Mouse (Mus musculus) kidney, postnatal 10 days (tissue): ENCODE results near the gene Gng3.
"Not testable (repeated sequence)": the region's sequence is repeated elsewhere in the genome, so short reads cannot be mapped to it uniquely, and the experiment has no call there.

ENCODE experiments used
- DNase-seq: peaks from one replicate; pipeline ENCODE4 v3.0.0; 2021; ENCODE audit warnings: mixed read lengths

Gene Gng3

DNA sequence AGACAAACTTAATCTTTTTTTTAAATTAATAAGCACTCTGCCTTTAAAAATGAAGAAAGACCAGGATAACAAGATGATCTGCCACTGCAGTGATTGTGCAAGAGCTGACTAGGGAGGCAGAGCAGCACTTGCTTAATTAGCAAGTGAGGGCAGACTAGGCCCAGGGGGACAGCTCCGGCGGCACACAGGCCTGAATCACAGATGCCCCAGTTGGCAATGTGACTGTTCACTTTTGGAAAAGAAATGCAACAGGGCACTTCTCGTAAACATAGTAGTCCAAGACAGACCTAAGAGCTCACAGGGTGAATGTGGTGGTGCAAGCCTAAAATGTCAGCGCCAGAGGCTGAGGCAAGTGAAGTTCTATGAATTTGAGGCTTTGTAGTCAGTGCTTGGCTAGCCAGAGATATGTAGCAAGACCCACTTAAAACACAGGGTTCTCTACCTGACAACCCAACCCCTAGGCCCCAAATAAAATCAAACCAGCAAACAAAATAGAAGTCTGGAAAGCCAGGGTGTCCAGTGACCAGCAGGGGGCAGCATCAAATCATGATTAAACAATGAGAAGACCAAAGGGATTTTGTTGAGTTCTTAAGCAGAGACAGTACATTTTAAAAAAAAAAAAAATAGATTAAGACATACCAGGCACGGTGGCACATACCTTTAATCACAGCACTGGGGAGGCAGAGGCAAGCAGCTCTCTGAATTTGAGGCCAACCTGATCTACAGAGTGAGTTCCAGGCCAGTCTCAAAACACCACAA lies 5.6 kb upstream of the Gng3 start:
- DNase-seq = peak; percentile 91

DNA sequence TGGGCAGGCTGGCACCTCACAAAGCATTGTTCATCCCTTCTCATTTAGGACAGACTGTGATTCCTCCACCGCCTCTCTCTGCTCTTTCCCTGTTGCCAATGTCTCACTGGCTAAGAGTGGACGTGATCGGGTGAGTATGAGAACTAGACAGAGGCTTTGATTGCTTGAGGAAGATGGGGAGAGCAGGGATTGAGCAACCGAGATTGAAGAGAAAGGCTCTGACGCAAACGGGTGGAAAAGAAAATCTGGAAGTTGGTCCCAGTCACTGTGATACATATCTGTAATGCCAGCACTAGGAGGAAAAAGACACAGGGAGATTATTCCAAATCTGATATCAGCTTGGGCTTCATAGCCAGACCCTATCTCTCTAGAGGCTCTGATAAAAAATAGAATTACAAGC lies 4.0 kb upstream of the Gng3 start:
- DNase-seq = no peak

DNA sequence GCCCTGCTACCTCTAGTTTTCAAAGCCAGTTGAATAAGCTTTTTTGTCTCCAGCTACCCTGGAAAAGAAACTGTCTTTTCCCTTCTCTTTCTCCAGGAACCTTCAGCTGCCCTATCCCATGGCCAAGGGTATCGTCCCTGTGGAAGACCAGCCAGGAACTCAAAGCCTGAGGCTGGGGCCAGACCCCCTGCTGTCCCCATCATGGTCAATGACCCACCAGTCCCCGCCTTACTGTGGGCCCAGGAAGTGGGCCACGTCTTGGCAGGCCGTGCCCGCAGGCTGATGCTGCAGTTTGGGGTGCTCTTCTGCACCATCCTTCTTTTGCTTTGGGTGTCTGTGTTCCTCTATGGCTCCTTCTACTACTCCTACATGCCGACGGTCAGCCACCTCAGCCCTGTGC lies 2.0 kb upstream of the Gng3 start:
- DNase-seq = no peak

DNA sequence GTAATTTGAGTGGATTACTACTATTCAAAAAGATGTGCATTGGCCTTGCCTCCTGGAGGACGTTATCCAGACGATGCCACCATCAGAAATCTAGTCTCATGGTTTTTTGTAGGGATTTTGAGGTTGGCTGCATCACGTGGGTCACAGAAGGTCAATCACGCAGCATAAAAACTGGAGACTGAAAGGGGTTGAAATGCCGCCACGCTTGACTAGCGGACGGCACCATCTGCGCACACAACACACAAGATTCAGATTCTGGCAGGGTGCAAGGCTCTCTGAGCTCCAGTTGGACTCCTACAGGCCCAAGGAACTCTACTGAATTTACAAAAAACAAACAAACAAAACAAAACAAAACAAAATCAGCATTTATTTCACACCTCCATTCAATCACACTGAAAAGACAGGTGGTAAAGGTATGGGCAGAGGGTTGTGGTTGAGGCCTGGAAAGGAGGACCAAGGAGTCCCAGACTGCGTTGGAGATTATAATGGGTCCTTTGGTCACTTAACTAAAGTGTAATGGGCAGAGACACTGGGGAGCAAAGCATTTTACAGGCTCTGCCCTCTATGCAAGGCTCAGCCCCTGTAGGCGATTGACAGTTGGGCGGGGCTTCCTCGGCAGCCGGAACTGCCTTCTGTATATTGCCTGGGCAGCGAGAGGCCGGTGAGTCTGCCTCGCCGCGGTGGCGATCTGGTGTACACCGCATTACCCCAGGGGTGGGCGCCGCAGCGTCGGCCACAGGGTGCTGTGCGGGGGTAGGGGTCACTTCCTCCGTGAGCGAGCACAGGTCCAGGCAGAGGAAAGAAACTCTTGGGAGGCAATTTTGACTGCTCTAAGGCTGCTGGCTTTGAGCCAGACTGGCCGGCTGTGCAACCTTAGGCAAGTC lies 1.2 kb upstream of the Gng3 start:
- peak; percentile 89 for DNase-seq

DNA sequence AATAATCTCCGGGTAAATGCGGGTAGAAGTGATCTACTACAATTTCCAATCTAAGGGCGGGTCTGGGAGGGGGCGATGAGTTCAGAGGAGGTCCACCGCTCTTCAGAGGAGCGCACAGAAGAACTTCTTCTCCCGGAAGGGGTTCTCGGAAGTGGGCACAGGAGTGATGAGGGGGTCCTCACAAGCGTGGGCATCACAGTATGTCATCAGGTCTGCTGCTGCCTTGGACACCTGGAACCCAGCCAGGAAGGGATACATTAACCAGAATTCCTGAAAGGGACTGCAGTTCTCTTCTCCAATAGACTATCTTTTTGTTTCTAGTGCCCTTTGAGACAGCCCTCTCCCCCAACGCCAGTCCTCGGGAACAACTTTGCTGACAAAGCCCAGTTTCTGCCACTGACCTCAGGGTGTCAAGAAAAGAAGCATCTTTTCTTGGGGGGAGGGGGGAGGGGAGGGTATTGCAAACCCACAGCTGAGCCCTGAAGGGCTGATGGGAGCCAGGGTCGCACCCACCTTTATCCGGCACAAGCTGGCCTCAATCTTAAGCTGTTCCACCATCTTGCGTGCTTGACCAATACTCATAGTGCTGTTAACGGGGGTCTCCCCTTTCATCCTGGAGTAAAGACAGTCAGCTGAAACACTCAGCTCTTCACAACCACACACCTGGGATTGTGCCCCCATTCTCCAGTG lies 808 bp downstream of the Gng3 start:
- peak; percentile 79 for DNase-seq

DNA sequence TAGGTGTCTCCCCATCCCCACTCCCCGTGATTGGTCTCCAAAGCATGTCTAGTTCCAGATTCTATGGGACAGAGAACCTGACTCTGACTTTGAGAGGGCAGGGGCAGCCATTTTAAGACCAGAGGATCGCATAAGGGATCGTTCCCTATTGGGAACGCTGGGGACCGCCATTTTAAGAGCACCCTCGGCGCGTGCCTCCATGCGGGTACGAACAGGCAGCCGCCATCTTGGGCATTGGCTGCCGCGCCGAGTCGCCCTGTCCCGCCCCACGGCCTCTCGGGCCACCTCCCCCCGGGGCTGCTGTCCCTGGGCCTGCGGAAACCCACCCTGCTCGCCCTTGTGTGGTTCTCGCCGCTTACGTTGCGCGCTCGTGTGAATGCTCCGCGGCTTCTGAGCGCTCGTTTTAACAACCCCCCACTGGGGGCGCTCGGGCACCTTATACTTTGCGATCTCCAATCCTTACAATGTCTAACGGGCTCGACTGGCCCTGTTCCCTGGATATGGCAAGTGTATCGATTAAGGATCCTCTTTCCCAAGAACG lies 1.7 kb downstream of the Gng3 start, which contains the start of gene Bscl2:
Gene Bscl2, plus strand, starts transcription at position 217 of the 541 bp plus-strand sequence.
- peak; percentile 90 for DNase-seq

DNA sequence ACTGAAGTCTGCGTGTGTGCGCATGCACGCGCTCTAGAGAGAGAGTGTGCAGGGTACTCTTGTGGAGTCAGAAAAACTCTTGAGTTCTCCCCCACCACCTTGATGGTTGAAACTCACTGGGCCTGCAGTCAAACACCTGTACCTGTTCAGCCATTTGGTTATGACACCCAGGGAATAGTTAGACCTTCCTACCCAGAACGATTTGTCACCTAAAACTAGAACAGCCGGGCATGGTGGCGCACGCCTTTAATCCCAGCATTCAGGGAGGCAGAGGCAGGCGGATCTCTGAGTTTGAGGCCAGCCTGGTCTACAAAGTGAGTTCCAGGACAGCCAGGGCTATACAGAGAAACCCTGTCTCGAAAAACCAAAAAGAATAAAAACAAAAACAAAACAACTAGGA lies 2.7 kb downstream of the Gng3 start:
- DNase-seq = not testable (repeated sequence)

DNA sequence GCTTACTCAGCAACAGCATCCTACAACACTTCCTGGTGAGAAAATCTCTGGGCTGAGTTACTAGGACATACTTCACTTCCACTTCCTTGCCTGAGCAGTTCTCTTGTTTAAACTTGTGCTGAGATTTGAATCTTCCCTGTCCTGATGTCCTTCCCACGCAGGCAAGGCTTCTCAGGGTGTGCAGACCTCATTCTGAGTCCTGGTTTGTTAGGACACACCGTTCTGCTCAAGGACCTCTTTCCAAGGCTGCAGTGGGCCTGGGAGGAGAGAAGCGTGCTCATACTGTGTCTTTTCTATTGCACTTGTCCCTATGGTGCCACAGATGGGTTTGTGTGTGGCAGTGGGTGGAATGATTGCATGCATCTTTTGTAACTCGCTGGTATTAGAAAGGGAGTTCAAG lies 6.0 kb downstream of the Gng3 start:
- no peak for DNase-seq

DNA sequence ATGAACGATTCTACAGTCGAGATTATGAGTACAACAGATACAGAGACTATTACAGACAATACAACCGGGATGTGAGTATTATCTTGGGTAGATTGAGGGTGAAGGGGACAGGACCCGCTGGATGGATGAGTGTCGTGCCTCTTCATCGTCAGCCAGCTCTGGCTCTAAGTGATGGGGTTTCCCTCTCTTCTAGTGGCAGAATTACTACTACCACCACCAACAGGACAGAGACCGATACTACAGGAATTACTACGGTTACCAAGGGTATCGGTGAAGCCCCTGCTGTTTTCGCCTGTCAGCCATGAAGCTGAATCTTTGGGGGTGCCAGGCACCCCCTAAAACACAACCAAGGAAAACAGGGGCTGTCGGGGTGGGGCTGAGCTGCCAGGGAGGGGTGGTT lies 7.7 kb downstream of the Gng3 start:
- DNase-seq = no peak

DNA sequence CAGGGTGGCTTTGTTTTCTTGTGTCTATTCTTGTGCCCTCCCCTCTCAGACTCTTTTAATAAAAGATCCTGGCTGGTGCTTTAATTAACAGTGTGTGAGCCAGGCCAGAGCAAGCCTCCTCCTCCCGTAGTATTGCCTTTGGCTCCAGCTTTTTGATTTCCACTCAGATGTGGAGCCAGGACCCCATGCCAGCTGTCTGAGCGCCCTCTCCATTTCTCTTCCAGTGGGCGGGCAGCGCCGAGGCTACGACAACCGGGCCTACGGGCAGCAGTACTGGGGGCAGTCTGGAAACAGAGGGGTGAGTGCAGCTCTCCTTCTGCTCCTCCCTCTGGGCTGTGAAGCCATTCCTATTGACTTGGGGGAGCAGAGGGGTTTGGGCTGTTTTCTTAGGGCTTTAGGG lies 8.3 kb downstream of the Gng3 start:
- no peak for DNase-seq

DNA sequence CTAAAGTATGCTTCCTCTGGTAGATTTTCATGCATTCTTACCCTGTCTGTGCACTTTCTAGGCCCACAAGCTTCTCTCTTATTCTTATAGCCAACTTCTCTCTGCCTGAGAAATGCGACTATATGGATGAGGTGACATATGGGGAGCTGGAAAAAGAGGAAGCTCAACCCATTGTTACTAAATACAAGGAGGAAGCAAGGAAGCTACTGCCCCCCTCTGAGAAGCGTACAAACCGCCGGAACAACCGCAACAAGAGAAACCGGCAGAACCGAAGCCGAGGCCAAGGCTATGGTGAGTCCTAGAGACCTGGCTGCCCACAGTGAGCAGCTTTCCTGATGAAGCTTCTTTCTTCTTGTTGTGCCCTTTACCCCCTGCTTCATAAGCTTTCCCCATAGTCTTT lies 9.3 kb downstream of the Gng3 start, which contains the start of gene AC129217.1:
Gene AC129217.1, plus strand, starts transcription at position 114 of the 400 bp plus-strand sequence.
- no peak for DNase-seq

DNA sequence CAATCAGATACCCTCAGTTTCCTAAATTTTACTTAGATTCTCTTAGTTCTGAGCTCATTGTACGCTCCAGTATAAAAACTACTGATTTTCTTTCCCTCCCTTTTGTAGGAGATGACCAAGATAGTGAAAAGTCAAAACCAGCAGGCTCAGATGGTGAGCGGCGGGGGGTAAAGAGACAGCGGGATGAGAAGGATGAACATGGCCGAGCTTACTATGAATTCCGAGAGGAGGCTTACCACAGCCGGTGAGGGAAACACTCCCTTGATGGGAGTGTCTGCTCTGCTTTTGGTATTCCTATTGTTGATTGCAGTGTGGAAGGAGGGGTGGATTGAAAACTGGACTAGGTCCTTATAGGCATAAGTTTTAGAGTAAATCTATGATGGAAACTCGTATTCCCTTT lies 16.3 kb downstream of the Gng3 start:
- no peak for DNase-seq

DNA sequence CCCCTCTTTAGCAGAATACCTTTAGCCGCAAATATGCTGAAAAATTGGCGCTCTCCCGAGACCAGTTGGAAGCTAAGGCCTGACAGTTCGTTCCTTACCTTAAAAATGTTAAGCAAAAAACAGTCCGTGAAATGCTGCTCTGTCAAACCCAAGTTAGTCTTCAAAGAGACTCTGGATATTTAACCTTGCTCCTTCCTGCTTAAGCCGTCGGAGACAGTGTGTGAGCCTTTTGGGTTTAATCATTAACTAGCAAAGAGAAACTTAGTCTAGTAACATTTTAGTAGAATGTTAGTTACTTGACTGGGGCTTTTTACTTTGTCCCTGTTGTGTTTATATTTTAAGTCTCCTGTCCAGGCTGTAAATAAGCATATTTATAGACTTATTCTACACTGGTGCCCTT lies 17.8 kb downstream of the Gng3 start:
- no peak for DNase-seq

DNA sequence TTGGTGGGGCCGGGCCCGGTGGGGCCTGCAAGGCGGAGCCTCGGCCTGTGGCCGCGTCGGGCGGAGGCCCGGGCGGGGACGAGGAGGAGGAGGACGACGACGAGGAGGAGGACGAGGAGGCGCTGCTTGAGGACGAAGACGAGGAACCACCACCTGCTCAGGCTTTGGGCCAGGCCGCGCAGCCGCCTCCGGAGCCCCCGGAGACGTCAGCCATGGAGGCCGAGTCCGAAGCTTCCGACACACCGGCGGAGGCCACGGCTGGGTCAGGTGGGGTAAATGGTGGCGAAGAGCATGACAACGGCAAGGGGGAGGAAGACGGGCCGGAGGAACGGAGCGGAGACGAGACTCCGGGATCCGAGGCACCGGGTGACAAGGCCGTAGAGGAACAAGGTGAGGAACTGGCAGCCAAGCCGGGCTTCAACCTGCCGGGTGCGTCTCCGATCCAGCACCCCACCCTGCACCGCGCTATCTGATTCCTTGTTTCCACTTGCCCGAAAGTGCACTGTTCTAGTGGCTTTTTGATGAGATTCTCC lies 18.5 kb downstream of the Gng3 start:
- DNase-seq = no peak

DNA sequence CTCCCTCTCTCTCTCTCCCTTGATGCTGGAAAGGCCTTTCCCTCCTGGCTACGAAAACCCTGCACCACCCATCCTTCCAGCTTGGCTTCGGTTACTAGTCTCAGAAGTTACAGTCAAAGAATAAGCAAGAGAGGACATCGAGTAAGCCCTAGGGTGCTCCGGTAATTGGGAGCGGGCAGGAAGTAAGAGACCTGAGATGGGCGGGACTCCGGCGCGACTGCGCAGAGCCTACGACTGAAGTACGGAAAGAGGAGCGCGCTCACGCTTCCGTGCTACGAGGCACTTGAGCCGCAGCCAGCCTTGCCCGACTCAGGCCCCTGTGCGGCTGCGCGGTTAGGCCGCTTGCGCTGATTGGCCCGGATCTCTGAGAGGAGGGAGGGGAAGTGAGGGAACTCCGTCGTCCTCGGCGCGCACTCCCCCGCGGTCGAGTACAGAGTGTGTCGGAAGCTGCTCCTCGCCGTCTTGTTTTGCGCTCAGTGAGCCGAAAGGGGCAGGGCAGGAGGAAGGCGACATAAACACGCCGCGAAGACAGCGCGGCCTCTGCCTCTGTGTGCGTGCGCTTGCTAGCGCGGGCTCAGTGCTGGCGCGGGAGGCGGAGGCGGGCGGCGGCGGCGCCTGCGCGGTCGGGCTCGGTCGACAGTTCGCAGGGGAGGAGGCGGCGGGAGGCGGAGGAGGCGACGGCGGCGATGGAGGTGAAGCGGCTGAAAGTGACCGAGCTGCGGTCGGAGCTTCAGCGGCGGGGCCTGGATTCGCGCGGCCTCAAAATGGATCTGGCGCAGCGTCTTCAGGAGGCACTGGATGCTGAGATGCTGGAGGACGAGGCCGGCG lies 19.2 kb downstream of the Gng3 start, which contains the start of gene Hnrnpul2:
Gene Hnrnpul2, plus strand, starts transcription at position 415 of the 828 bp plus-strand sequence.
- peak; percentile 99 for DNase-seq

DNA sequence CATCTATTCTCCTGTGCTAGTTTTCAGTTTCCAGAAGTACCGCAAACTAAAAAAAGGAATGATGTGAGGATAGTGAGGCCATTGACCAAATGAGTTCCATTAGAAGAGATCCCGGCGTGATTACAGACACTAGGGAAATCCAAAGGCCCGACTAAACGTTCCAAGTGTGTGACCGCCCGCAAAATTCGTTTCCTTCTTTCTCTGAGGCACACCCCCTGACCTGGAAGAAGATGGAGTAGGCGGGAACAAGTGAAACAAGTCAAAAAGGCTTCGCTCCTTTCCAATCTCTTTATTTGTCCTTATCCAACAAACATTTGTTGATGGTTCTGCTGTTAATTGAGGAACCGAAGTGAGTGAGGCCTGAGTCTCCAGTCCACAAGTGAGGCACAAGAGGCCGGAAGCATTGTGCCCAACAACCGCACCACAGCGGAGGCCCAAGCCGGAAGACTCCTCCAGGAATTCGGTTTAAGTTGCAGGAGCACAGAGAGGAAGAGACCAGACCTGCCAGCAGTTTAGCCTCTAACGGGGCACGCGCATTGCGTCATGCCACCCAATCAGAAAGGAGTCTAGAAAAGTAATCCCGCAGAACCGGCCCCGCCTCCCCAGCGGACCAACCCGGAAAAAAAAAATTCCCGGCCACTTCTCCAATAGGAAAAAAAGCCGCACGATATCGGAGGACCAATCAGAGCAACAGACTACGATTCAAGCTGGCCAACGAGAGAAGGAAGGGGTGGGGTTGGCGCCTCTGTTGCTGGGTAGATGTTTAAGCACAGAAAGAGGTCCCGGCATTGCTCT lies 20.0 kb downstream of the Gng3 start, which contains the start of gene Ttc9c:
Gene Ttc9c, minus strand, starts transcription at position 533 of the 795 bp plus-strand sequence.
- peak; percentile 98 for DNase-seq

DNA sequence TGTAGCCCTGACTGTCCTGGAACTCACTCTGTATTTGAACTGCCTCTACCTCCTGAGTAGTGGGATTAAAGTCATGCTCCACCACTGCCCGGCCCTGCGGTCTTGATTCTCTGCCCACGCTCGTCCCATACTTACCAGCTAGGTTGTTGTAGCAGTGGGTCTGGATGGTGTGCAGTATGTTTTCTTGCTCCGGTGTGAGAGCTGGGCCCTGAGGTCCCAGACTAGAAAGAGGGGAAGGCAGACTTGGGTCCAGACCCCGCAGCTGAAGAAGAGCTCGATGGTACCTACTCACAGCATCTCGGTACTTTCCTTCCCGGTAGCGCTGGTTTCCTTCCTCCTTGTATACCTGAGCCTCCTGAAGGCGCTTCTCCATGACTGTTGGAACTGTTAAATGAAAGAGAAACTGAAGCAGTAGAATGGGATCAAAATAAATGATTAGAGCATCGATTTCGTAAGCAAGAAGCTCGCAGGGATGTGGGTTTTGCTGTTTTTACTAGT lies 20.6 kb downstream of the Gng3 start:
- no peak for DNase-seq

DNA sequence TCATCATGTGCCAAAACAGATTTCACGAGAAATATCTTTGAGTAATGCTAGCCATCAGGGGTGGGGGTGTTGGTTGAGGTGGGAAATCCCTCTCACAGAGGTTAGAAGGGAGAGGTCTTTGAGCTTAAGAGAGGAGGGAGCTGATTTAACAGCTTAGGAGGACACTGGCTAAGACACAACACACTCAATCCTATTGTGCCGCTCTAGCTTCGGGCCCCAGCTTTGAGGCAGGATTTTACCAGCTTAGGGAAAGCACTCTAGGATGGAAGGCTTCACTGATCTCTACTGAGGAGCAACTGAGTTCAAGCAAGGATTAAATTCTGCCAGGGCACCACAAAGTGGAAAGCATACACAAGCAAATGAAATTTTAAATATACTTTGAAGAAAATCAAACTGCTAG lies 22.0 kb downstream of the Gng3 start:
- no peak for DNase-seq

DNA sequence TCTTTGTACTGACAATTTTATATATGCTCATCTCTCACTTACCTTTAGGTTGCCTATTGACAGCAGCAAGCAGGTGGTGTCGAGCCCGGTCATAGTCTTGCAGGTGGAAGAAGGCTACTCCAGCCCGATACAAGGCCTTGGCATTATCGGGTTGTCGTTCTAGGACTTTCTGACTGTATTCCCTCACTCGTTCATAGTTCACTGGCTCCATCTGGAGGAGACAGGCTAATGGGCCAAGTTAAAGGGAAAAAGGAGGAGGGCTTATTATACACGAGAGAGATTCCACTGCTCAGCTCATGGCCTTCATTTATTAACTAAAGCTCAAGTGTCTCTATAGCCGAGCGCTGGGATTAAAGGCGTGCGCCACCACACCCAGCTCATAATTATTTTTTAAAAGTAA lies 23.2 kb downstream of the Gng3 start:
- peak; percentile 49 for DNase-seq

DNA sequence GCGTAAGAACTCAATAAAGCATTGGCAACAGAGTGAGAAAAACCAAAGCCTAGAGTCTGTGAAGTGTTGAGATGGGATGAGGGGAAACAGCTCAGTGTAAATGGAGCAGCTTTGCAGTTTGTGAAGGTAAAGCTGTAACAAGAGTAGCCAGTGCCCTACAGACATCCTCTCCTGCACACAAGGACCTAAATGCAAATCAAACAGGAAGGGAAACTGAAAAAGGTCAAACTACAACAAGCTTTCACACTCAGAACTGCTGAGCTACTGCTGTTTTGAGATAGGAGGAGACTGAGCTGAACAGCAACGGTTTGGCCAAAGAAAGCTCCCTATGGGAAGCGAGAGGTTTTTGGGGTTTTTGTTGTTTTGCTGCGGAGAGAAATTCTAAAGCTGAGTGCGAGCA lies 32.2 kb downstream of the Gng3 start:
- DNase-seq = no peak
